Mouse (Mus musculus): ENCODE measurements around the gene Hist1h2af. TPM values are rescaled to one million over a fixed set of nuclear protein-coding genes. Genes with fewer than 3 reads are reported as not detected.
"Not testable (repeated sequence)": the region's sequence is repeated elsewhere in the genome, so short reads cannot be mapped to it uniquely, and the experiment has no call there.

The Hist1h2af gene
- polyA plus RNA-seq, 1 experiment = 4,070 TPM

DNA sequence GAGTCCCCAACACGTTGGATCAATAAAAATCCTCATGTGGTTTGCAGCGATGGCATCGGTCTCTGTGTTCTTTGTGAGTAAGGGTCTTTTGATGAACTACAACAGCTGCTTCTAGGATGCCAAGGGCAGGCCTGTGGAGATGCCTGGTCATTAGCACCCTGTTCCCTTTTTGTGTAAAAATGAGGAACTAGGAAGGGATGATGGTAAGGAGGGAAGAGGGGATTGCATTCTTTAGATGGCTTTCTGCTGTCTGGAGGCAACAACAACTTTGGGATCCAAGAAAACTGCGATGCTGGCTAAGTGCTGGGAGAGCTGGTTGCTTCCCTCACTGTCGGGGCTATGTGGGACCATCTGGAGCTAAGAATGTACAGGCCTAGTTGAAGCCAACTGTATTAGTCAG is 4.5 kb downstream of the Hist1h2af start:
- WGBS = 93% methylated on average over 5 of the region's 5 CpGs

GRCm38 (mm10) chr13:23539821-23540220 is 6.1 kb downstream of the Hist1h2af start:
- not testable (repeated sequence) for H3K27ac ChIP-seq (ENCODE audit: control insufficient read depth, insufficient read depth, low read length); H3K27me3 ChIP-seq (ENCODE audit: control insufficient read depth, insufficient read depth, low read length); H3K36me3 ChIP-seq (ENCODE audit: control insufficient read depth, insufficient read depth, low read length); H3K4me3 ChIP-seq (ENCODE audit: control insufficient read depth, insufficient read depth, low read length); H3K4me1 ChIP-seq (replicated peaks; ENCODE audit: control insufficient read depth, insufficient read depth, low read length); DNase-seq
- 85% methylated on average over 1 of the region's 1 CpGs for WGBS

More for the DNA sequence above, 4.5 kb downstream of the Hist1h2af start:
- no peaks in the 10 kb centered on the region for H3K27me3 ChIP-seq (ENCODE audit: control insufficient read depth, insufficient read depth, low read length)
- no peaks in the 10 kb centered on the region for H3K36me3 ChIP-seq (ENCODE audit: control insufficient read depth, insufficient read depth, low read length)
- peaks cover 4% of the 10 kb centered on the region for H3K4me1 ChIP-seq (replicated peaks; ENCODE audit: control insufficient read depth, insufficient read depth, low read length)
- DNase-seq = no peak
- H3K4me3 ChIP-seq (ENCODE audit: control insufficient read depth, insufficient read depth, low read length) = no peak overlapping the region
- H3K27ac ChIP-seq (ENCODE audit: control insufficient read depth, insufficient read depth, low read length) = no peak overlapping the region
- TF ChIP-seq CTCF (IDR thresholded peaks at IDR 0.05; ENCODE audit: borderline replicate concordance, control insufficient read depth, extremely low read depth, insufficient read depth, low read length, poor library complexity) = no peak
- TF ChIP-seq POLR2A (IDR thresholded peaks at IDR 0.05; ENCODE audit: control insufficient read depth, extremely low read depth, insufficient read depth, low read length, poor library complexity) = no peak

- DNase-seq = no peak
- 94% methylated on average over 3 of the region's 3 CpGs for WGBS
- peaks cover 2% of the 10 kb centered on the region; the same call in 1 of the 2 replicates for H3K4me1 ChIP-seq (replicated peaks; ENCODE audit: control insufficient read depth, insufficient read depth, low read length)
- no peak for TF ChIP-seq POLR2A (IDR thresholded peaks at IDR 0.05; ENCODE audit: control insufficient read depth, extremely low read depth, insufficient read depth, low read length, poor library complexity)
- no peak for TF ChIP-seq CTCF (IDR thresholded peaks at IDR 0.05; ENCODE audit: borderline replicate concordance, control insufficient read depth, extremely low read depth, insufficient read depth, low read length, poor library complexity)
- H3K27me3 ChIP-seq (ENCODE audit: control insufficient read depth, insufficient read depth, low read length) = no peaks in the 10 kb centered on the region
- H3K27ac ChIP-seq (ENCODE audit: control insufficient read depth, insufficient read depth, low read length) = no peak overlapping the region
- H3K4me3 ChIP-seq (ENCODE audit: control insufficient read depth, insufficient read depth, low read length) = no peak overlapping the region
- no peaks in the 10 kb centered on the region for H3K36me3 ChIP-seq (ENCODE audit: control insufficient read depth, insufficient read depth, low read length)
Measured at GRCm38 (mm10) chr13:23541497-23541896, 7.8 kb downstream of the Hist1h2af start.

GRCm38 (mm10) chr13:23542225-23542980 is 8.7 kb downstream of the Hist1h2af start:
- Histone ChIP-seq H3K27ac (ENCODE audit: control insufficient read depth, insufficient read depth, low read length) (peak overlapping the region; percentile 85), H3K4me3 (ENCODE audit: control insufficient read depth, insufficient read depth, low read length) (peak overlapping the region; percentile 57)
- 27% methylated on average over 3 of the region's 3 CpGs for WGBS
- not testable (repeated sequence) for H3K27me3 ChIP-seq (ENCODE audit: control insufficient read depth, insufficient read depth, low read length); DNase-seq; H3K36me3 ChIP-seq (ENCODE audit: control insufficient read depth, insufficient read depth, low read length); H3K4me1 ChIP-seq (replicated peaks; ENCODE audit: control insufficient read depth, insufficient read depth, low read length)

GRCm38 (mm10) chr13:23542999-23543607 is 9.4 kb downstream of the Hist1h2af start, which contains the start of gene Hist1h2bh:
Hist1h2bh (minus strand) TSS chr13:23543392.
- Histone ChIP-seq H3K27ac (ENCODE audit: control insufficient read depth, insufficient read depth, low read length) (peak within 1 kb of the TSS; percentile 85), H3K4me3 (ENCODE audit: control insufficient read depth, insufficient read depth, low read length) (peak within 1 kb of the TSS; percentile 57)
- not testable (repeated sequence) for H3K36me3 ChIP-seq (ENCODE audit: control insufficient read depth, insufficient read depth, low read length); H3K27me3 ChIP-seq (ENCODE audit: control insufficient read depth, insufficient read depth, low read length); H3K4me1 ChIP-seq (replicated peaks; ENCODE audit: control insufficient read depth, insufficient read depth, low read length)
- peak; percentile 71 for DNase-seq
- peak; percentile 66; the same call in 1 of the 2 replicates for TF ChIP-seq POLR2A (IDR thresholded peaks at IDR 0.05; ENCODE audit: control insufficient read depth, extremely low read depth, insufficient read depth, low read length, poor library complexity)
- under 1% methylated on average over 42 of the region's 42 CpGs for WGBS

- TF ChIP-seq POLR2A (IDR thresholded peaks at IDR 0.05; ENCODE audit: control insufficient read depth, extremely low read depth, insufficient read depth, low read length, poor library complexity) = peak; percentile 74; the same call in 1 of the 2 replicates
- no peak for TF ChIP-seq CTCF (IDR thresholded peaks at IDR 0.05; ENCODE audit: borderline replicate concordance, control insufficient read depth, extremely low read depth, insufficient read depth, low read length, poor library complexity)
- peak; percentile 78 for DNase-seq
- WGBS = under 1% methylated on average over 35 of the region's 45 CpGs
- Histone ChIP-seq H3K36me3 (ENCODE audit: control insufficient read depth, insufficient read depth, low read length) (no peaks in the 10 kb centered on the region), H3K27me3 (ENCODE audit: control insufficient read depth, insufficient read depth, low read length) (no peaks in the 10 kb centered on the region), H3K27ac (ENCODE audit: control insufficient read depth, insufficient read depth, low read length) (peak within 1 kb of the TSS; percentile 85), H3K4me1 (replicated peaks; ENCODE audit: control insufficient read depth, insufficient read depth, low read length) (peaks cover 2% of the 10 kb centered on the region; the same call in 1 of the 2 replicates), H3K4me3 (ENCODE audit: control insufficient read depth, insufficient read depth, low read length) (peak within 1 kb of the TSS; percentile 60)
Measured at GRCm38 (mm10) chr13:23543965-23544786, 10.5 kb downstream of the Hist1h2af start, which contains the start of gene Hist1h3f. Hist1h3f (plus strand) TSS chr13:23544052.

- H3K4me3 ChIP-seq (ENCODE audit: control insufficient read depth, insufficient read depth, low read length) = peak overlapping the region; percentile 60
- H3K27me3 ChIP-seq (ENCODE audit: control insufficient read depth, insufficient read depth, low read length); H3K36me3 ChIP-seq (ENCODE audit: control insufficient read depth, insufficient read depth, low read length); H3K4me1 ChIP-seq (replicated peaks; ENCODE audit: control insufficient read depth, insufficient read depth, low read length): not testable (repeated sequence)
- peak; percentile 29 for DNase-seq
- under 1% methylated on average over 13 of the region's 14 CpGs for WGBS
- peak overlapping the region; percentile 71 for H3K27ac ChIP-seq (ENCODE audit: control insufficient read depth, insufficient read depth, low read length)
Measured at GRCm38 (mm10) chr13:23544787-23545120, 11.0 kb downstream of the Hist1h2af start.
